Mouse (Mus musculus): ENCODE results near the gene Fat1.

DNA sequence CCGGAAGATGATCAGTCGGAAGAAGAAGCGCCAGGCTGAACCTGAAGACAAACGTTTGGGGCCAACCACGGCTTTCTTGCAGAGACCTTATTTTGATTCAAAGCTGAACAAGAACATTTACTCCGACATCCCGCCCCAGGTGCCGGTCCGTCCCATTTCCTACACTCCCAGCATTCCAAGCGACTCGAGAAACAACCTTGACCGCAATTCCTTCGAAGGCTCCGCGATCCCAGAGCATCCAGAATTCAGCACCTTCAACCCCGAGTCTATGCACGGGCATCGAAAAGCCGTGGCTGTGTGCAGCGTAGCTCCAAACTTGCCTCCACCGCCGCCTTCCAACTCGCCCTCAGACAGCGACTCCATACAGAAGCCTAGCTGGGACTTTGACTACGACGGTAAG is 108.9 kb downstream of the Fat1 start:
- no peak for TF ChIP-seq CTCF (IDR thresholded peaks at IDR 0.05; ENCODE audit: control insufficient read depth, insufficient read depth, insufficient replicate concordance, low read depth, low read length)
- TF ChIP-seq POLR2A (IDR thresholded peaks at IDR 0.05; ENCODE audit: control insufficient read depth, low read depth, low read length), result no peak

Measured in testis, adult 2 months (tissue).